Mouse (Mus musculus): ENCODE measurements around the gene Gm12185. TPM values are rescaled to one million over a fixed set of nuclear protein-coding genes. Genes with fewer than 3 reads are reported as not detected.
A peak's percentile ranks its signal among the peaks of the same experiment; 100 is the strongest.
"Not testable (repeated sequence)": the region's sequence is repeated elsewhere in the genome, so short reads cannot be mapped to it uniquely, and the experiment has no call there.

The Gm12185 gene
- polyA plus RNA-seq, 2 experiments: 0.02 TPM; not detected in 1

- ATAC-seq (ENCODE audit: insufficient read depth) (no peak), DNase-seq (ENCODE audit: low read depth in 3 of 3, low spot score in 3 of 3) (no peak)
- Histone ChIP-seq H3K9ac (replicated peaks) (no peak overlapping the region), H3K4me1 (replicated peaks; ENCODE audit: control insufficient read depth in 2 of 2, insufficient read depth in 2 of 2, low read length in 1 of 2) (no peaks in the 10 kb centered on the region), H3K36me3 (replicated peaks; ENCODE audit: control insufficient read depth, insufficient read depth, low read depth) (no peaks in the 10 kb centered on the region), H3K9me3 (ENCODE audit: control insufficient read depth, low read length) (no peaks in the 10 kb centered on the region), H3K27me3 (ENCODE audit: control insufficient read depth, insufficient read depth, low read length) (no peaks in the 10 kb centered on the region), H3K4me2 (ENCODE audit: low read depth) (no peak overlapping the region), H3K27ac (no peak overlapping the region), H3K4me3 (ENCODE audit: insufficient read depth in 1 of 2, low read depth in 2 of 2, low read length in 2 of 2) (no peak overlapping the region)
- WGBS (ENCODE audit: insufficient replicate concordance): 68% methylated on average over 3 of the region's 3 CpGs
- TF ChIP-seq EP300 (IDR thresholded peaks at IDR 0.05; ENCODE audit: low read depth) (no peak), CTCF (IDR thresholded peaks at IDR 0.05; ENCODE audit: low read depth) (no peak)
These were observed 73.6 kb downstream of the Gm12185 start for GRCm38 (mm10) chr11:48918380-48918779.

GRCm38 (mm10) chr11:48913611-48914010 is 78.4 kb downstream of the Gm12185 start:
- Histone ChIP-seq H3K36me3 (replicated peaks; ENCODE audit: control insufficient read depth, insufficient read depth, low read depth) (no peaks in the 10 kb centered on the region), H3K4me1 (replicated peaks; ENCODE audit: control insufficient read depth in 2 of 2, insufficient read depth in 2 of 2, low read length in 1 of 2) (0 out of 4 replicates have a peak, but pooled peaks cover 0 to 2% of the 10 kb centered on the region in 2 experiments), H3K27me3 (ENCODE audit: control insufficient read depth, insufficient read depth, low read length) (no peaks in the 10 kb centered on the region), H3K4me2 (ENCODE audit: low read depth) (no peak overlapping the region), H3K27ac (no peak overlapping the region), H3K9ac (replicated peaks) (no peak overlapping the region), H3K9me3 (ENCODE audit: control insufficient read depth, low read length) (no peaks in the 10 kb centered on the region), H3K4me3 (ENCODE audit: insufficient read depth in 1 of 2, low read depth in 2 of 2, low read length in 2 of 2) (no peak overlapping the region)
- no peak for TF ChIP-seq EP300 (IDR thresholded peaks at IDR 0.05; ENCODE audit: low read depth)
- TF ChIP-seq CTCF (IDR thresholded peaks at IDR 0.05; ENCODE audit: low read depth): no peak
- WGBS (ENCODE audit: insufficient replicate concordance): 55% methylated on average over 1 of the region's 1 CpGs
- ATAC-seq (ENCODE audit: insufficient read depth) (no peak), DNase-seq (ENCODE audit: low read depth in 3 of 3, low spot score in 3 of 3) (no peak)

GRCm38 (mm10) chr11:48908459-48908858 is 83.6 kb downstream of the Gm12185 start:
- no peak for TF ChIP-seq EP300 (IDR thresholded peaks at IDR 0.05; ENCODE audit: low read depth)
- no peak for TF ChIP-seq CTCF (IDR thresholded peaks at IDR 0.05; ENCODE audit: low read depth)
- H3K9me3 ChIP-seq (ENCODE audit: control insufficient read depth, low read length): no peaks in the 10 kb centered on the region
- H3K9ac ChIP-seq (replicated peaks): no peak overlapping the region
- no peak overlapping the region for H3K27ac ChIP-seq
- H3K4me1 ChIP-seq (replicated peaks; ENCODE audit: control insufficient read depth in 2 of 2, insufficient read depth in 2 of 2, low read length in 1 of 2): peaks cover 3 to 9% of the 10 kb centered on the region in 2 experiments; a peak in 3 of 4 replicates
- ATAC-seq (ENCODE audit: insufficient read depth) (no peak), DNase-seq (ENCODE audit: low read depth in 3 of 3, low spot score in 3 of 3) (peak; percentile 6 to 17 (median 9))
- H3K4me3 ChIP-seq (ENCODE audit: insufficient read depth in 1 of 2, low read depth in 2 of 2, low read length in 2 of 2): no peak overlapping the region
- WGBS (ENCODE audit: insufficient replicate concordance): 7% methylated on average over 1 of the region's 1 CpGs
- no peak overlapping the region for H3K4me2 ChIP-seq (ENCODE audit: low read depth)
- H3K36me3 ChIP-seq (replicated peaks; ENCODE audit: control insufficient read depth, insufficient read depth, low read depth): no peaks in the 10 kb centered on the region
- no peaks in the 10 kb centered on the region for H3K27me3 ChIP-seq (ENCODE audit: control insufficient read depth, insufficient read depth, low read length)

- Histone ChIP-seq H3K27me3 (ENCODE audit: control insufficient read depth, insufficient read depth, low read length) (no peaks in the 10 kb centered on the region), H3K36me3 (replicated peaks; ENCODE audit: control insufficient read depth, insufficient read depth, low read depth) (no peaks in the 10 kb centered on the region), H3K4me3 (ENCODE audit: insufficient read depth in 1 of 2, low read depth in 2 of 2, low read length in 2 of 2) (no peak within 1 kb of the TSS), H3K4me1 (replicated peaks; ENCODE audit: control insufficient read depth in 2 of 2, insufficient read depth in 2 of 2, low read length in 1 of 2) (peaks cover 0 to 2% of the 10 kb centered on the region in 2 experiments; a peak in 1 of 4 replicates), H3K27ac (no peak within 1 kb of the TSS), H3K9ac (replicated peaks) (no peak within 1 kb of the TSS), H3K9me3 (ENCODE audit: control insufficient read depth, low read length) (no peaks in the 10 kb centered on the region), H3K4me2 (ENCODE audit: low read depth) (no peak within 1 kb of the TSS)
- 48% methylated on average over 2 of the region's 2 CpGs for WGBS (ENCODE audit: insufficient replicate concordance)
- no peak for DNase-seq (ENCODE audit: low read depth in 3 of 3, low spot score in 3 of 3)
- TF ChIP-seq CTCF (IDR thresholded peaks at IDR 0.05; ENCODE audit: low read depth): no peak
- TF ChIP-seq EP300 (IDR thresholded peaks at IDR 0.05; ENCODE audit: low read depth): no peak
- no peak for ATAC-seq (ENCODE audit: insufficient read depth)
These were observed 90.0 kb downstream of the Gm12185 start, which contains the start of gene Gm5431 for GRCm38 (mm10) chr11:48902021-48902420. Gene Gm5431, minus strand, starts transcription at chr11:48902214.

- H3K9me3 ChIP-seq (ENCODE audit: control insufficient read depth, low read length); H3K9ac ChIP-seq (replicated peaks); H3K4me1 ChIP-seq (replicated peaks; ENCODE audit: control insufficient read depth in 2 of 2, insufficient read depth in 2 of 2, low read length in 1 of 2); ATAC-seq (ENCODE audit: insufficient read depth); DNase-seq (ENCODE audit: low read depth in 3 of 3, low spot score in 3 of 3); H3K4me2 ChIP-seq (ENCODE audit: low read depth); H3K36me3 ChIP-seq (replicated peaks; ENCODE audit: control insufficient read depth, insufficient read depth, low read depth); H3K27ac ChIP-seq; H3K4me3 ChIP-seq (ENCODE audit: insufficient read depth in 1 of 2, low read depth in 2 of 2, low read length in 2 of 2); H3K27me3 ChIP-seq (ENCODE audit: control insufficient read depth, insufficient read depth, low read length): not testable (repeated sequence)
- WGBS (ENCODE audit: insufficient replicate concordance): 67% methylated on average over 1 of the region's 1 CpGs
These were observed 90.5 kb downstream of the Gm12185 start for GRCm38 (mm10) chr11:48901567-48901930.

GRCm38 (mm10) chr11:48900654-48901566 is 91.1 kb downstream of the Gm12185 start:
- not testable (repeated sequence) for H3K4me1 ChIP-seq (replicated peaks; ENCODE audit: control insufficient read depth in 2 of 2, insufficient read depth in 2 of 2, low read length in 1 of 2); H3K36me3 ChIP-seq (replicated peaks; ENCODE audit: control insufficient read depth, insufficient read depth, low read depth); ATAC-seq (ENCODE audit: insufficient read depth); DNase-seq (ENCODE audit: low read depth in 3 of 3, low spot score in 3 of 3); H3K27me3 ChIP-seq (ENCODE audit: control insufficient read depth, insufficient read depth, low read length); H3K9ac ChIP-seq (replicated peaks); H3K4me2 ChIP-seq (ENCODE audit: low read depth); H3K9me3 ChIP-seq (ENCODE audit: control insufficient read depth, low read length); H3K4me3 ChIP-seq (ENCODE audit: insufficient read depth in 1 of 2, low read depth in 2 of 2, low read length in 2 of 2); H3K27ac ChIP-seq
- WGBS (ENCODE audit: insufficient replicate concordance): 37% methylated on average over 6 of the region's 6 CpGs
